In genomic region chr16:30063121-30063881, GRCm38 (mm10) we compare ENCODE assay signal across 8 mouse cellular contexts. TPM values are rescaled to one million over a fixed set of nuclear protein-coding genes. Genes with fewer than 3 reads are reported as not detected.
A peak's percentile ranks its signal among the peaks of the same experiment; 100 is the strongest.
DNase-seq lines count a peak whose midpoint lies in the region; ATAC-seq lines count a peak whose summit lies in the region.

No protein-coding gene starts in this region.

- peak; percentile 17 for ATAC-seq in embryonic facial prominence, embryonic 14.5 days (ENCODE audit: low read depth)
- ATAC-seq in heart, embryonic 14.5 days (ENCODE audit: insufficient number of reproducible peaks, insufficient read depth, low FRiP score, low read depth), result peak; percentile 0
- ATAC-seq in lung, embryonic 15.5 days (ENCODE audit: borderline replicate concordance, extremely low read depth, low FRiP score, low TSS enrichment), result peak; percentile 32
- ATAC-seq in inflammation-experienced regulatory T-cells, adult 6 months, result no peak

- peak overlapping the region; percentile 91 for H3K4me2 ChIP-seq in embryonic facial prominence, embryonic 14.5 days (ENCODE audit: low read depth, low read length)
- H3K4me2 ChIP-seq in heart, embryonic 14.5 days (ENCODE audit: low read length), result peak overlapping the region; percentile 86
- H3K4me2 ChIP-seq in lung, embryonic 15.5 days, result peak overlapping the region; percentile 85

- H3K9ac ChIP-seq in embryonic facial prominence, embryonic 14.5 days (ENCODE audit: low read depth, low read length), result peak overlapping the region; percentile 76
- peak overlapping the region; percentile 88 for H3K9ac ChIP-seq in heart, embryonic 14.5 days (ENCODE audit: low read length)
- peak overlapping the region; percentile 89 for H3K9ac ChIP-seq in lung, embryonic 15.5 days

- H3K4me3 ChIP-seq in embryonic facial prominence, embryonic 14.5 days (ENCODE audit: low read depth, low read length), result peak overlapping the region; percentile 48
- peak overlapping the region; percentile 63 to 77 for H3K4me3 ChIP-seq in heart, embryonic 14.5 days (ENCODE audit: control insufficient read depth in 1 of 2, insufficient read depth in 1 of 2, low read depth in 1 of 2, low read length in 2 of 2)
- peak overlapping the region; percentile 77 for H3K4me3 ChIP-seq in lung, embryonic 15.5 days

- no peaks in the 10 kb centered on the region for H3K36me3 ChIP-seq in embryonic facial prominence, embryonic 14.5 days (ENCODE audit: control insufficient read depth, insufficient read depth, low read length)
- H3K36me3 ChIP-seq in heart, embryonic 14.5 days (ENCODE audit: control insufficient read depth, insufficient read depth, low read length), result no peaks in the 10 kb centered on the region
- no peaks in the 10 kb centered on the region for H3K36me3 ChIP-seq in lung, embryonic 15.5 days

- 0 out of 2 replicates have a peak, but pooled peaks cover 3% of the 10 kb centered on the region for H3K27me3 ChIP-seq in embryonic facial prominence, embryonic 14.5 days (replicated peaks; ENCODE audit: control insufficient read depth, insufficient read depth, low read length)
- no peaks in the 10 kb centered on the region for H3K27me3 ChIP-seq in heart, embryonic 14.5 days (ENCODE audit: control insufficient read depth, insufficient read depth, low read length)
- no peaks in the 10 kb centered on the region for H3K27me3 ChIP-seq in lung, embryonic 15.5 days

- DNase-seq in CD4-positive helper T cell, adult 2 months (ENCODE audit: low read depth, low spot score), result peak; percentile 23
- DNase-seq in adrenal gland, adult 18-20 months (ENCODE audit: low spot score in 2 of 2), result peak; percentile 69 to 75
- peak; percentile 85 for DNase-seq in embryonic facial prominence, embryonic 14.5 days (ENCODE audit: low spot score)
- DNase-seq in kidney, postnatal 14 days, result peak; percentile 89
- DNase-seq in right cerebral cortex, postnatal 10 days (ENCODE audit: low spot score in 2 of 2), result peak; percentile 74 to 78

- H3K4me1 ChIP-seq in embryonic facial prominence, embryonic 14.5 days (ENCODE audit: control insufficient read depth, insufficient read depth, low read length), result peaks cover 41% of the 10 kb centered on the region
- H3K4me1 ChIP-seq in heart, embryonic 14.5 days (ENCODE audit: control insufficient read depth in 2 of 2, insufficient read depth in 2 of 2, low read length in 2 of 2), result peaks cover 44 to 51% of the 10 kb centered on the region in 2 experiments
- H3K4me1 ChIP-seq in lung, embryonic 15.5 days, result peaks cover 52% of the 10 kb centered on the region

- 0% methylated on average over 15 of the region's 82 CpGs for WGBS in embryonic facial prominence, embryonic 14.5 days
- under 1% methylated on average over 66 of the region's 82 CpGs for WGBS in heart, embryonic 14.5 days
- WGBS in lung, embryonic 15.5 days, result under 1% methylated on average over 80 of the region's 82 CpGs

- H3K9me3 ChIP-seq in embryonic facial prominence, embryonic 14.5 days (ENCODE audit: control insufficient read depth, low read length), result no peaks in the 10 kb centered on the region
- no peaks in the 10 kb centered on the region for H3K9me3 ChIP-seq in heart, embryonic 14.5 days (ENCODE audit: control insufficient read depth, low read length)
- H3K9me3 ChIP-seq in lung, embryonic 15.5 days, result no peaks in the 10 kb centered on the region

- peak overlapping the region; percentile 94 for H3K27ac ChIP-seq in embryonic facial prominence, embryonic 14.5 days (replicated peaks; ENCODE audit: low read depth, low read length)
- peak overlapping the region; percentile 97 to 100 for H3K27ac ChIP-seq in heart, embryonic 14.5 days (replicated peaks in 1 of 2; ENCODE audit: control insufficient read depth in 1 of 2, insufficient read depth in 1 of 2, low read depth in 2 of 2, low read length in 2 of 2)
- peak overlapping the region; percentile 99 for H3K27ac ChIP-seq in lung, embryonic 15.5 days

RNA-seq across cellular contexts. Expression of gene Hes1, which starts 0.9 kb away (rescaled TPM):
- 10 to 100 TPM; 21.0 to 31.1 TPM for total RNA-seq in adrenal gland, adult 18-20 months (2021)
- polyA plus RNA-seq in embryonic facial prominence, embryonic 14.5 days (2014; fragmentation: Nextera tagmentation; extraction: Ambion mirVana), result 49.8 and 53.5 TPM in 2 replicates
- polyA plus RNA-seq in heart, embryonic 14.5 days (2014; fragmentation: Nextera tagmentation; extraction: Ambion mirVana), result 23.1 and 25.4 TPM in 2 replicates
- polyA plus RNA-seq in lung, embryonic 15.5 days (2015; fragmentation: Nextera tagmentation; extraction: Ambion mirVana), result 47.1 and 49.2 TPM in 2 replicates
- polyA plus RNA-seq in inflammation-experienced regulatory T-cells, adult 6 months (2017; shearing (Covaris generic)), result under 1 TPM in 1 of 3 experiments, not detected in 2; 0.40 TPM

Comparison
In these comparisons a context has a peak if more than half of its experiments do, and no peak if none do; other contexts are left out.
1. DNase-seq: peak in every context shown above with its lines; median percentile 89 in kidney, postnatal 14 days; 85 in embryonic facial prominence, embryonic 14.5 days; 76 in right cerebral cortex, postnatal 10 days; 72 in adrenal gland, adult 18-20 months; 23 in CD4-positive helper T cell, adult 2 months.
2. RNA of gene Hes1, which starts 0.9 kb away (polyA plus RNA-seq): 49.8 to 53.5 TPM in embryonic facial prominence, embryonic 14.5 days, 47.1 to 49.2 TPM in lung, embryonic 15.5 days and 23.1 to 25.4 TPM in heart, embryonic 14.5 days; 0.40 TPM in inflammation-experienced regulatory T-cells, adult 6 months; every median in the first group is over 10 times any median in the second.
3. Peak in every context shown above with its lines, with median percentiles within 50 percentile points of each other: H3K27ac ChIP-seq, H3K4me2 ChIP-seq, H3K4me3 ChIP-seq and H3K9ac ChIP-seq.